Mouse (Mus musculus) brain, embryonic 14.5 days (tissue): ENCODE results near the gene Ppp1r14d.

ENCODE experiments used
- CTCF ChIP-seq: fragments of 200-500 bp; IDR thresholded peaks from 2 replicates; pipeline ENCODE4 v1.5.1; 2012; ENCODE audit warnings: inconsistent platforms, mild to moderate bottlenecking, moderate library complexity, borderline replicate concordance; ENCODE audit not compliant: insufficient read depth, insufficient read length; ENCODE audit errors: extremely low read depth
- POLR2A ChIP-seq: fragments of 200-500 bp; IDR thresholded peaks from 2 replicates; pipeline ENCODE4 v1.6.1; 2012; ENCODE audit warnings: mild to moderate bottlenecking, inconsistent platforms, borderline replicate concordance; ENCODE audit not compliant: poor library complexity, insufficient read depth, insufficient read length, severe bottlenecking; ENCODE audit errors: extremely low read depth

DNA sequence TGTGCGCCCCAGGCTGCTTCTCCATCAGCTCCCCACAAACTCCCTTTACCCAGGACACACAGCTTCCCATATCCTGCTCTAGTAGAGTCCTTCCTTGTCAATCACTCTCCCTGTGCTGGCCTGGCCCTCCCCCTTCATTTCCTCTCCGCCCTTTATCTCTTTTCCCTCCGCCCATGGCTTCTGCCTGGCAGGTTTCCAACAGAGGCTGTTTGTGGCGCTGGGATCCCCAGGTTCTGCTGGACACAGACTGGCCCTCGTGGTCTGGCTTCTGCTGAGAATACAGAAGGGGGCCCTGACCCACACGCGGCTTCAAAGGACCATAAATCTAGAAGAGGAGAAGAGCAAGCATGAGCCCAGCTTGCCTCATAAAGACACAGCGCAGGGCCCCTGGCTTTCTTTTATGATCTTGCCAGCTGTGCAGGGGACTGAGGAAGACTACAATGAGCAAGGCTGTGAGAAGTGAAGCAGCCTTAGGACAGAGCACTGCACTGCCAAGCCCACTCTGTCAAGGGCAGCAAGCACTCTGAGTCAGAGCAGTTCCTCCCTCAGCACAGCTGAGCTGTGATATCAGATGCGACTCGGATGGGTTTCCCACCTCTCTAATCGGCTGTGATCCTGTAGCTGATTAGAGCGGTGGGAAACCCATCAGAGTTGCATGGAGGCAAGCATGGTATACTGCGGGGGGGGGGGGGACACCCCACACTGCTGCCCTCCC, 56.7 kb downstream of the Ppp1r14d start:
- TF ChIP-seq POLR2A: no peak
- no peak for TF ChIP-seq CTCF
